ENCODE assay signal across 10 mouse cellular contexts in the genomic region with DNA sequence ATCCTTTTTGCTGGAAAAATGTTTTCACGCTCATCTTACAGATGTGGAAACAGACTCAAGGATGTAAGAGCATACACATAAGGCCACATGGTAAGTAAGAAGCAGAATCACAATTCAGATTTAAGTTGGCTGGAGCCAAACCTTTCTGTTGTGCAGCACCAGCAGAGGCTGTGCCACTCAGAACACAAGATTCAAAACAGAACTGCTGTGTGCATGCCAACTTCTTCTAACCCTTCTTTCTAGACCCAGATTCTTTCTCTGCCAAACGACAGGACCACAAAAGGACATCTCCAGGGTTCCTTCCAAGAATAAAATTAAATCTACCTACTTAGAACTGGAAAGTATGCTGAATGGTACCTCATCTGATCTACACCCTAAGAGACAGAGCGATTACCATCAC. TPM values are rescaled to one million over a fixed set of nuclear protein-coding genes. Genes with fewer than 3 reads are reported as not detected.
DNase-seq lines count a peak whose midpoint lies in the region; ATAC-seq and TF ChIP-seq lines count a peak whose summit lies in the region.
"Had no signal": no experiment of that assay in that cellular context is flagged by ENCODE, and none has a peak within 500 bp of the region (broad histone marks: within the 10 kb centered on the region; RNA-seq: fewer than 3 reads in every experiment).

No protein-coding gene starts in this region.

- no peak for ATAC-seq in limb, embryonic 12.5 days (ENCODE audit: insufficient number of reproducible peaks, insufficient read depth, low FRiP score, low TSS enrichment, low read depth)
- ATAC-seq in limb, embryonic 14.5 days (ENCODE audit: low FRiP score, low read depth): no peak

- peaks cover 32% of the 10 kb centered on the region for H3K4me1 ChIP-seq in heart, embryonic 10.5 days
- H3K4me1 ChIP-seq in limb, embryonic 12.5 days (replicated peaks): peaks cover 22% of the 10 kb centered on the region
- peaks cover 46% of the 10 kb centered on the region for H3K4me1 ChIP-seq in limb, embryonic 10.5 days
- peaks cover 7% of the 10 kb centered on the region for H3K4me1 ChIP-seq in embryonic fibroblast, embryonic 13.5 days (ENCODE audit: control insufficient read depth, insufficient read depth, low read length)
- H3K4me1 ChIP-seq in limb, embryonic 14.5 days (ENCODE audit: control insufficient read depth, insufficient read depth, low read length): peaks cover 14% of the 10 kb centered on the region

- TF ChIP-seq POLR2A in embryonic fibroblast, embryonic 13.5 days (IDR thresholded peaks at IDR 0.05; ENCODE audit: low read depth, low read length): no peak
- TF ChIP-seq POLR2A in limb, embryonic 14.5 days (IDR thresholded peaks at IDR 0.05; ENCODE audit: borderline replicate concordance, extremely low read depth, insufficient read depth, insufficient read length): no peak

- H3K9ac ChIP-seq in limb, embryonic 12.5 days (replicated peaks): no peak overlapping the region
- H3K9ac ChIP-seq in limb, embryonic 14.5 days (ENCODE audit: low read depth, low read length, severe bottlenecking): no peak overlapping the region

- H3K4me3 ChIP-seq in heart, embryonic 10.5 days: no peak overlapping the region
- no peak overlapping the region for H3K4me3 ChIP-seq in limb, embryonic 12.5 days (replicated peaks)
- H3K4me3 ChIP-seq in limb, embryonic 10.5 days: no peak overlapping the region
- H3K4me3 ChIP-seq in embryonic fibroblast, embryonic 13.5 days (ENCODE audit: insufficient read depth, low read length): no peak overlapping the region
- no peak overlapping the region for H3K4me3 ChIP-seq in limb, embryonic 14.5 days (replicated peaks; ENCODE audit: low read length)
- H3K4me3 ChIP-seq: erythroblast, embryonic 14.5 days; megakaryocyte, embryonic 14.5 days had no signal

- H3K9me3 ChIP-seq in heart, embryonic 10.5 days: no peaks in the 10 kb centered on the region
- no peaks in the 10 kb centered on the region for H3K9me3 ChIP-seq in limb, embryonic 12.5 days
- H3K9me3 ChIP-seq in limb, embryonic 10.5 days (replicated peaks): no peaks in the 10 kb centered on the region
- H3K9me3 ChIP-seq in limb, embryonic 14.5 days (ENCODE audit: control insufficient read depth, low read length): no peaks in the 10 kb centered on the region
- H3K9me3 ChIP-seq: megakaryocyte, embryonic 14.5 days had no signal

- no peak overlapping the region for H3K4me2 ChIP-seq in limb, embryonic 12.5 days
- no peak overlapping the region for H3K4me2 ChIP-seq in limb, embryonic 14.5 days (replicated peaks; ENCODE audit: low read depth, low read length, severe bottlenecking)

- no peak for DNase-seq in heart, embryonic 10.5 days (ENCODE audit: low spot score)
- no peak for DNase-seq in heart, adult 18-20 months
- DNase-seq in limb, embryonic 10.5 days (ENCODE audit: low spot score): no peak
- no peak for DNase-seq in limb, embryonic 14.5 days (ENCODE audit: low spot score)
- DNase-seq in thymus, postnatal 36 days: no peak
- DNase-seq in urinary bladder, postnatal 36 days (ENCODE audit: low spot score in 2 of 2): no peak

- no peak for TF ChIP-seq CTCF in embryonic fibroblast, embryonic 13.5 days (IDR thresholded peaks at IDR 0.05; ENCODE audit: borderline replicate concordance, insufficient read depth, low read length)

- peaks cover 12% of the 10 kb centered on the region for H3K36me3 ChIP-seq in heart, embryonic 10.5 days
- H3K36me3 ChIP-seq in limb, embryonic 12.5 days: peaks cover 6% of the 10 kb centered on the region; the same call in 1 of the 2 replicates
- H3K36me3 ChIP-seq in limb, embryonic 10.5 days: peaks cover 9% of the 10 kb centered on the region
- 0 out of 2 replicates have a peak, but pooled peaks cover 4% of the 10 kb centered on the region for H3K36me3 ChIP-seq in limb, embryonic 14.5 days (ENCODE audit: control insufficient read depth, insufficient read depth, low read length)

- 82% methylated on average over 3 of the region's 3 CpGs for WGBS in heart, embryonic 10.5 days
- WGBS in limb, embryonic 12.5 days: 83% methylated on average over 3 of the region's 3 CpGs
- 91% methylated on average over 3 of the region's 3 CpGs for WGBS in limb, embryonic 10.5 days
- WGBS in limb, embryonic 14.5 days: 80% methylated on average over 3 of the region's 3 CpGs

- no peaks in the 10 kb centered on the region for H3K27me3 ChIP-seq in heart, embryonic 10.5 days (ENCODE audit: insufficient read depth, poor library complexity, severe bottlenecking)
- H3K27me3 ChIP-seq in limb, embryonic 12.5 days: no peaks in the 10 kb centered on the region
- no peaks in the 10 kb centered on the region for H3K27me3 ChIP-seq in limb, embryonic 10.5 days (ENCODE audit: low read depth, poor library complexity, severe bottlenecking)
- H3K27me3 ChIP-seq in limb, embryonic 14.5 days (ENCODE audit: control insufficient read depth, insufficient read depth, low read length): no peaks in the 10 kb centered on the region
- H3K27me3 ChIP-seq: megakaryocyte, embryonic 14.5 days had no signal

- H3K27ac ChIP-seq in heart, embryonic 10.5 days: peak overlapping the region; percentile 24; the same call in 1 of the 2 replicates
- H3K27ac ChIP-seq in limb, embryonic 12.5 days: peak overlapping the region; percentile 70
- H3K27ac ChIP-seq in limb, embryonic 10.5 days: no peak overlapping the region
- H3K27ac ChIP-seq in embryonic fibroblast, embryonic 13.5 days (ENCODE audit: insufficient read depth, low read length): peak overlapping the region; percentile 83
- H3K27ac ChIP-seq in limb, embryonic 14.5 days (replicated peaks; ENCODE audit: low read depth, low read length): peak overlapping the region; percentile 40; the same call in 1 of the 2 replicates

RNA-seq across cellular contexts. Expression of gene Uchl4, which starts 3.3 kb away (rescaled TPM):
- 3.2 TPM in 2 replicates for polyA plus RNA-seq in heart, embryonic 10.5 days (2016; fragmentation: Nextera tagmentation; extraction: Ambion mirVana)
- 1 to 10 TPM; 3.0 to 3.5 TPM for total RNA-seq in heart, adult 18-20 months (2021)
- polyA plus RNA-seq in limb, embryonic 12.5 days (2016; fragmentation: Nextera tagmentation; extraction: Ambion mirVana): 3.8 and 4.8 TPM in 2 replicates
- polyA plus RNA-seq in limb, embryonic 10.5 days (2016; fragmentation: Nextera tagmentation; extraction: Ambion mirVana): 3.5 and 3.7 TPM in 2 replicates
- 2.5 and 3.1 TPM in 2 replicates for polyA plus RNA-seq in embryonic fibroblast, embryonic 13.5 days (2011; ENCODE audit: insufficient read length, low read depth, missing spikeins)
- 0.05 TPM in 1 of 2 replicates, not detected in the other for polyA plus RNA-seq in limb, embryonic 14.5 days (2012; rRNA removed)
- 1.5 and 3.4 TPM in 2 replicates for polyA plus RNA-seq in limb, embryonic 14.5 days (2014; fragmentation: Nextera tagmentation; extraction: Ambion mirVana)
- polyA plus RNA-seq: erythroblast, embryonic 14.5 days had no signal

RNA-seq across cellular contexts. Expression of gene Map2k1, which starts 21.8 kb away (rescaled TPM):
- 108 and 118 TPM in 2 replicates for polyA plus RNA-seq in heart, embryonic 10.5 days (2016; fragmentation: Nextera tagmentation; extraction: Ambion mirVana)
- total RNA-seq in heart, adult 18-20 months (2021): 10 to 100 TPM; 50.1 to 51.8 TPM
- polyA plus RNA-seq in limb, embryonic 12.5 days (2016; fragmentation: Nextera tagmentation; extraction: Ambion mirVana): 71.6 and 77.1 TPM in 2 replicates
- polyA plus RNA-seq in limb, embryonic 10.5 days (2016; fragmentation: Nextera tagmentation; extraction: Ambion mirVana): 76.5 and 82.6 TPM in 2 replicates
- 58.4 and 66.6 TPM in 2 replicates for polyA plus RNA-seq in embryonic fibroblast, embryonic 13.5 days (2011; ENCODE audit: insufficient read length, low read depth, missing spikeins)
- polyA plus RNA-seq in limb, embryonic 14.5 days (2012; rRNA removed): 51.3 and 58.6 TPM in 2 replicates
- polyA plus RNA-seq in limb, embryonic 14.5 days (2014; fragmentation: Nextera tagmentation; extraction: Ambion mirVana): 81.3 and 82.2 TPM in 2 replicates

RNA-seq across cellular contexts. Expression of gene Tipin, which starts 49.7 kb away (rescaled TPM):
- 170 and 220 TPM in 2 replicates for polyA plus RNA-seq in heart, embryonic 10.5 days (2016; fragmentation: Nextera tagmentation; extraction: Ambion mirVana)
- total RNA-seq in heart, adult 18-20 months (2021): 10 to 100 TPM in 1 of 2 experiments, 1 to 10 TPM in 1; 9.6 to 12.3 TPM
- 264 TPM in 2 replicates for polyA plus RNA-seq in limb, embryonic 12.5 days (2016; fragmentation: Nextera tagmentation; extraction: Ambion mirVana)
- polyA plus RNA-seq in limb, embryonic 10.5 days (2016; fragmentation: Nextera tagmentation; extraction: Ambion mirVana): 299 and 311 TPM in 2 replicates
- polyA plus RNA-seq in embryonic fibroblast, embryonic 13.5 days (2011; ENCODE audit: insufficient read length, low read depth, missing spikeins): 88.9 and 104 TPM in 2 replicates
- polyA plus RNA-seq in limb, embryonic 14.5 days (2012; rRNA removed): 92.7 and 124 TPM in 2 replicates
- 199 TPM in 2 replicates for polyA plus RNA-seq in limb, embryonic 14.5 days (2014; fragmentation: Nextera tagmentation; extraction: Ambion mirVana)

RNA-seq across cellular contexts. Expression of gene Snapc5, which starts 52.6 kb away (rescaled TPM):
- 25.8 and 29.8 TPM in 2 replicates for polyA plus RNA-seq in heart, embryonic 10.5 days (2016; fragmentation: Nextera tagmentation; extraction: Ambion mirVana)
- total RNA-seq in heart, adult 18-20 months (2021): 10 to 100 TPM; 20.2 to 23.9 TPM
- polyA plus RNA-seq in limb, embryonic 12.5 days (2016; fragmentation: Nextera tagmentation; extraction: Ambion mirVana): 28.3 and 29.3 TPM in 2 replicates
- 28.6 and 31.5 TPM in 2 replicates for polyA plus RNA-seq in limb, embryonic 10.5 days (2016; fragmentation: Nextera tagmentation; extraction: Ambion mirVana)
- 17.8 and 22.1 TPM in 2 replicates for polyA plus RNA-seq in embryonic fibroblast, embryonic 13.5 days (2011; ENCODE audit: insufficient read length, low read depth, missing spikeins)
- 10.5 and 16.8 TPM in 2 replicates for polyA plus RNA-seq in limb, embryonic 14.5 days (2012; rRNA removed)
- polyA plus RNA-seq in limb, embryonic 14.5 days (2014; fragmentation: Nextera tagmentation; extraction: Ambion mirVana): 19.1 and 22.6 TPM in 2 replicates

RNA-seq across cellular contexts. Expression of gene Rpl4, which starts 58.5 kb away (rescaled TPM):
- 998 and 1,151 TPM in 2 replicates for polyA plus RNA-seq in heart, embryonic 10.5 days (2016; fragmentation: Nextera tagmentation; extraction: Ambion mirVana)
- total RNA-seq in heart, adult 18-20 months (2021): 100 to 1,000 TPM; 464 to 493 TPM
- polyA plus RNA-seq in limb, embryonic 12.5 days (2016; fragmentation: Nextera tagmentation; extraction: Ambion mirVana): 1,142 and 1,161 TPM in 2 replicates
- 1,265 and 1,468 TPM in 2 replicates for polyA plus RNA-seq in limb, embryonic 10.5 days (2016; fragmentation: Nextera tagmentation; extraction: Ambion mirVana)
- polyA plus RNA-seq in embryonic fibroblast, embryonic 13.5 days (2011; ENCODE audit: insufficient read length, low read depth, missing spikeins): 1,951 and 2,046 TPM in 2 replicates
- 1,022 and 1,322 TPM in 2 replicates for polyA plus RNA-seq in limb, embryonic 14.5 days (2012; rRNA removed)
- 1,375 and 1,385 TPM in 2 replicates for polyA plus RNA-seq in limb, embryonic 14.5 days (2014; fragmentation: Nextera tagmentation; extraction: Ambion mirVana)
